Mouse (Mus musculus): ENCODE results near the gene Slc6a17.

The Slc6a17 gene

DNA sequence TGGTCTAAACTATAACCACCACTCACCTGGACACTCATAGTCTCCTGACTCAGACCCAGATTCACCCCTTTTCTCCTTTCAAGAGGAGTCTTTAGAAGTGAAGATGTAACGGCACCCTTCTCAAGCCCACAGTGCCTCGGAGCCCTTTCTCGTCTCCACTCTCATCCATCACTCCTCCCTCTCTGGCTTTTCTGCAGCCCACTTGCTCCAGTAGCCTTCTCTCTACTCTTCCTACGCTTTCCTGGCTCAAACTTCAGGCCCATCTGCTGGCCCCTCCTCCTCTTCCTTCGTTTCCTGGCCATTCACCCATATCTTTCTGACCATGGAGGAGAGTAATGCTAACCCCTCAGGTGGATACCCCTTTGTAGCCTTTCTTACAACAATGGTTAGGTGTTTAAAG is 3.1 kb upstream of the Slc6a17 start:
- DNase-seq = no peak

DNA sequence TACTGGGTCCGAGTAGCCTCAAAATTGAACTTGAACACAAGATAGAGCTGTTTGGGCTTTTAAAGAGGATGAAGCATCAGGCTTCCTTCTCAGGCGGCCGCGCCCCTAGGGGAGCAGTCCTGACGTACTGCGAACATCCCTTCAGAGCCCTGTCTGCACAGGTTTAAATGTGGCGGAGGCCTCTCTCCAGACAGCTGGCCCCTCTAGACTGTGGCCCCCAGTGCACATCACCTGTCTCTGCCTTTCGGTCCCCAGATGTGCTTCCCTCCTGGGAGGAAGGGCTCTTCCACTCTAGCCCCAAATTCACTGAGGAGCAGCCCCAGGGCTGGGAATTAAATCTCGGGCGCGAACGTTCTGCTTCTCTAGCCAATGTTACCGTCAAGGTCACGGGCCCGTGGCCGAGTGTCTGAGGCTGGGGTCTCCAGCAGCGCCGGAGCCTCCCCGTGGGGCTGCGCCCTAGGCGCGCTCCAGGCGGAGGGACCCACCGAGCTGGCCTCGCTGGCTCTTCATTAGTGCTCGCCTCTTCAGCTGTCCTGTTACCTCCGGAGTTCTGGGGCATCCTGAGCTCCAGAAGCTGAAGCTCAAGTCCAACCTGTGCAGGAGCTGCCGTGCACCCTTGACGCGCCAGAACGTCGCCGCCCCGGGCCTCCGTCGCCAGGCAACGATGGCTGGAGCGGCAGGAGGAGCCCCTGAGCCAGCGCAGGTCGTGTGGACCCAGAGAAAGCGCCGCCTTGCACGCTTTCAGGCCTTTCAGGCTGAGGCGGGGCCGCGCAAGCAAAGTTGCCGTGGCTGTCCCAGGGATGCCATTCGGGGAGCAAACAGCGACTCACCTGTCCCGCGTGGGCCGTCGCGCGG is 815 bp downstream of the Slc6a17 start:
- peak; percentile 75 for DNase-seq

DNA sequence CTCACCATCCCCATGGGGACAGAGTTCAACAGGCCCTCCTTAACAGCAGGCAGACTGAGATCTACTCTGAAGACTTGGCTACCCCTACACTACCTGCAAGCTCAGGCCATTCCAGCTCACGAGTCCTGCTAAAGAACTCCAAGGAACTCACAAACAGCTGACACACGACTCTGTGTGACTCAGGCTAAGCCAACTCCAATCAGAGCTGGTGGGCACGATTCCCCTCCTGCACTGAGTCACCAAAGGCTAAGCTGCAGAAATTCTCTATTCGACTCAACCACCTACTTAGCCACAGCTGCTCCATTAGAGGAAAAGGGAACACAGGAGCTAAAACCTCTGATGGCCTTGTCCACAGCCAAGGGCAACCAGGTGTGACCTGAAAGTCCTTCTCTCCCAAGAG is 1.8 kb downstream of the Slc6a17 start:
- DNase-seq = no peak

DNA sequence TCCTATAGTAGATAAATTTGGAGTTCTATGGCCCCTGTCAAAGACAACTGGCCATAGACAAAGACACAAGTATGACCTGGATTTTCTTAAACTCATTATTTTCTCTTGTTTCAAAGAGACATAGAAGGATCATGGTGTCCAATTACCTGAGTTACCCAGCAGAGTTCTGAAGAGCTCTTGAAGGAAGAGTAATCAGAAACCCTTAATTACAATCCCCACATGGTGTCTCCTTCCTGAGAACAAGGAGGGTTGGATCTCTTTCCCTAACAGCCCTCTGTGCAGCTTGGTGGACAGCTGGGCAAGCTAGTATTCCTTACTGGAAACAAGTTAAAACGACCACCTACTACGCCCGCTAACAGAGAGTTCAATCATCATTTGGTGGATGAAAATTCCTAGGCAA is 6.4 kb downstream of the Slc6a17 start:
- DNase-seq = no peak

DNA sequence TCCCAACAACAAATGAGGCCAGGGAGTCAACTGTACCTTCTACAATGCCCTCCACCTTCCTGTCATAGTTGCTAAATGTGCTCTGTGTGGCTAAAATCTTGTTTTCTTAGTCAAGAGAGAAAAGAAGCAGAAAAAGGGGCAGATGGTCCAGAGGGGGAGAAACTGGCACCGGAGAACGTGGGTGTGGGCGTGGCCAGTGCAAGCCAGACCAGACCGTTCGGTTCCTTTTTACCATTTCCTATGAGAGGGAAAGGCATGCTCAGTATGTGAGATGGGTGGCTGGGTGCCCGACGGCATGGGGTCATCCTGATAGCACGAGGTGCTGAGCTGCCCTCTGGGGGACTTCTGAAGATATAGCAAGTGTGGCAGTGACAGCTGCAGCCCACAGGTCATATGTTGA is 9.1 kb downstream of the Slc6a17 start:
- DNase-seq = peak; percentile 70

DNA sequence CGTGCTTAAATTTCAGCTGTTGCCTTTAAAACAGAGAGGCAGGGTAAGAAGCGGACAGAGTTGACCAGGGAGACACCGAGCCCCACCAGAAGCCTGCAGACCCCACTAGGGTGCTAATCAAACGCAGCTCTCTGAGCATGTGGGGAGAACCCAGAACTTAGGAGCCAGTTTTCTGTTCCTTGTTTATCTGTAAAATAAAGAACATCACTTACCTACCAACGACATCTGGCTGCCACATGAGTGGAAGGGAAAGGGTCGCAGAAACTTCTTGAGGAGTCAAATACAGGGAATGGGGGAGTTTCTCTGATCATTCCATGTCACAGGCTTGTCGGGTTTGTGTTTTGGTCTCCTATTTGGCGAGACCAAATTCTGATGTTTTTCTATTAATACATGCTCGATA is 9.9 kb downstream of the Slc6a17 start:
- DNase-seq = no peak

DNA sequence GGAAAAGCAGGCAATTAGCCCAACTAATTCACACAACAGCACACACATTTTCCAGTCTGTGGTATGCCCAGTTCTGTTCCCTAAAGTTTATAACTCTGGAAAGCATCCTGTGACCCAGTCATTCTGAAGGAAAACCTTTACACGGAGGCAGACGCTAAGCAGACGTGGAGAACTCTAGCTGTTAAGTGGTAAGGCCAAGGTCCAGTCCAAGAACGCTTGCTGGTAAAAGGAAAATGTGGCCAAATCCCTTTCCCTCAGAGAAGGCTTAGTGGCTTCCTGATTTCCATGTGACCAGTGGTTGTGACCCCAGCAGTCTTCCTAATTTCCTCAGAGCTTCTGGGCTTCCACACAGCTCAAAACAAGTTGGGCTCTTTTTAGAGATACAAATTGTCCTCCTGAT is 11.3 kb downstream of the Slc6a17 start:
- no peak for DNase-seq

DNA sequence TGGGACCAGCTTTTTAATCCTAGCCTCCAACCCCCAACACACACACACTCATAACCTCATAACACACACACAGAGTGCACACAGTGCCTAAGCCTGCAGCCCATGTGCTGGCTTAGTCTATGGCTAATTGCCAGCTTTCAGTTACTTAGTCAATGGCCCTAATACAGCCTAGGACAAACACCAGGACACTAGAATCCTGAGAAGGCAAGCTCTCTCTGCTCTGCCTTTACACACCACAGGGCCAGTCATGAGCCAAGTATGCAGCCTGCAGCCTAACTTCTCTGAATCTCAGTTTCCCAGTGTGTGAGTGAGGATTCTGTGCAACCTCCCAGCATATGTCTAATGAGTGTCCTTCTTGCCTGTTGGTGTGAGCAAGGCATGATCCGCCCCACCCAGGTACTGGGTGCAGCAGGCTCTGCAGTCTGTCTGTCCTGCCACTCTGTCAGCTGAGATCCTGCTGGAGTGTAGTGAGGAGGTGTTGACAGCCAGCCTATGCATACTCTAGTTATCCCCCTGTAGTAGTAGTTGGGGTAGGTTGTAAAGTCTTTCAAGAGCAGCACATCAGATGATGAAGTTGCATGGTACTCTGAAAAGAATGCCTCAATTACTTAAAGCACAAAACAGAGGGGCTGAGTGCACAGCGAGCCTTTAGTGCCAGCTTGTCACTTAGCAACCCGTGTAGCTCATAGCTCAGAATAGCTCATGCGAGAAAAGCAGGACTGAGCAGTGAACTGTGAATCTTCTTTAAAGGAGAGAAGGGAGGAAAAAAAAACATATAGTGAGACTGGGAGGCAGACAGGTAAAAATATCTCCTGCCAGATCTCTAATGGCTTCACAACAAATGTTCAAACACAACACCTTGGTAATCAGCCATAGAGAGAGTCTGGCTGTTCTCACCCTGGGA is 12.1 kb downstream of the Slc6a17 start:
- DNase-seq = no peak

DNA sequence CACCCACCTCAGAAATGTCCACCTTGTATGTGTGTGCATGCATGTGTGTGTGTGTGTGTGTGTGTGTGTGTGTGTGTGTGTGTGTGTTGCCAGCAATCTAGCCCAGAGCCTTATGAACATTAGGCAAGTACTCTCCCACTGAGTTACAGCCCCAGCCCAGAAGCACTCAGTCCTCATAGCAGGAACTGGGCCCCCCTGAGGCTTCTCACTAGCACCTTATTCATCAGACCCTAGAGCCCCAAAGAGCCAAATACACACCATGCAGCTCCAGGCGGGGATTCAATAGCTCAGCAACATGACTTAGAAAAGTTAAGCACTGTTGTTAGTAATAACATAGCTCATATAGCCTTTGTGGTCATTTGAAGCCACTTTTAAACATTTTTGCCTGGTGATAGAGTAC is 13.3 kb downstream of the Slc6a17 start:
- no peak for DNase-seq

DNA sequence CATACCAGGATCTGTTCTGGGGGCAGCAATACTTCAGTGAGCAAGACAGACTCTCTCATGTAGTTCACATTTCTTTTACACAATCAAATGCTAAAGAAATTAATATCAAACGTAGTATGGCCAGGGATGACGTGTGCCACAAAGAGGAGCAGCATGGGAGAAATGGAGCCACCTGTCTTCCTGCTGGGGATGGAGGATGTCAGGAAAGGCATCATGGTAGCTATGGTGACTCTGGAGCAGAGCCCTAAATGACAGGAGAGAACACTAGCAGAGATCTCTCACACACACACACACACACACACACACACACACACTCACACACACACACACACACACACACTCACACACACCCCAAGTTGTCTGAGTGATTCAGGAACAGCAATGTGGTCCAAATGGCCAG is 14.1 kb downstream of the Slc6a17 start:
- DNase-seq = no peak

DNA sequence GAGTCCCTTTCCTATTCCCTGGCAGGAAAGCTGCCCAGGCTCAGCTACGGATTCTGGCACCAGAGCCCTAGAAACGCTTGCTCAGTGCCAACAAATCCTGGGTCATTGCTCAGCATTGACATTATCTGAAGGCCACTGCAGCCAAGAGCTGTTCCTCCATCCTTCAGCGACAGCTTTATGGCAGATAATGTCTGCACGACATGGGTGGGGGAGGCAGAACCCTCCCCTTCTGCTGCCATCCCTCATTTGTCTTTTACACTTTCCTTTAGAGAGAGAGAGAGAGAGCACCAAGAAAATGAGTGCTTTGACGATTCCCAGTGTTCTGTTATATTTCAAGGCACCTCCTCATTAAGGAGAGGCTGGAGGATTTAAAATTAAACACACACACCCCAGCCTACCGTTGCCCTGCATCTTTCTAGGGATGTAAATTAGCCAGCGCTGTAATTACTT is 16.1 kb downstream of the Slc6a17 start:
- DNase-seq = peak; percentile 92

DNA sequence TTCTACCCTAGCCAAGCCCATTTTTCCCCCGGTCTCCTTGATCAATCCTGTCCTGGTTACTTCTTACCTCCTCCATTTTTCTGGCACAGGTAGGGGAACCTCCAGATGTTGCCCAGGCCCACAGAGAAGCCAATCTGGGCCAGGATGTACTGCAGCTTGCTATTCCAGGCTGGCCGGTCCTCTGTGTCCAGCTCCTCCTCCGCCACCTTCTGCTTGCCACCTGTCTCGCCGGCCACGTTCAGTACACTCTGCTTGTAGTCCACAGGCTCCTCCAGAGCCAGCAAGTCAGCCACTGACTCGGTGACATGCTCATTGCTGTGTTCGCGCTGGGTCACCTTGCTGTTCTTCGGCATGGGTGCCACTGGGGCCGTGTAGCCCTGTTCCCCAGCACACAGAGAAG is 17.5 kb downstream of the Slc6a17 start:
- peak; percentile 92 for DNase-seq

DNA sequence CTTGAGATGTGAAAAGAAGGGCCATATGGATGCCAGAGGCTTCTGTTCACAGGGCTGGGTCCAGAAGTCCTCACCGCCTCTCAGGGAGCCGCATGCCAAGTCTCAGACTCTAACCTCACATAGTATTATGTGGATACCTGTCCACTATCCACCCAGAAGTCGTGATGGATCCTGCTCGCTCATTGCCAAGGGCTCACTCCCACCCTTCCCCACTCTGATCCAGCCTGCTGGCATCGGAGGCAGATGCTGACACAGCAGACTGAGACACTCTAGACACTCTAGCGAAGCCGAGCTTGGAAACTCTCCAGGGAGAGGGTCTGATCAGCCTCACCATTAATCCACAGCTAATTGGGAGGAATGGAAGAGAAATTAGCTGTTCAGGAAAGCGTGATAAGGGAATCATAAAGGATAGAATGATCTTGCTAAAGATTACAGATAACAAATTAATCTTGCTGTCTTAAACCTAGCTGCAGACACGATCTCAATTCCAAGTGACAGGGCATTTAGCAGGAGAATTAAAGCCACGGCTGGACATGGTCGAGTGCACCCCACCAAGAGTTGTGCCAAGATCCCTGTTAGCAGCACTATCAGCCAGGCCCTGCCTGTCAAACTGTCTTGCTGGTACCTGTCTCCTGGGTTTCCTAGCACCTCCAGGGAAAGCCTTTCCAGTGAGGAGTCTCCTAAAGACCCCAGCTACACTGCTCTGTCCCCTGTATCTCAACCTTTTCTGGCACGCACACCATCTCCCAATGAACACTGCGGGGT is 21.6 kb downstream of the Slc6a17 start:
- DNase-seq = peak; percentile 63

DNA sequence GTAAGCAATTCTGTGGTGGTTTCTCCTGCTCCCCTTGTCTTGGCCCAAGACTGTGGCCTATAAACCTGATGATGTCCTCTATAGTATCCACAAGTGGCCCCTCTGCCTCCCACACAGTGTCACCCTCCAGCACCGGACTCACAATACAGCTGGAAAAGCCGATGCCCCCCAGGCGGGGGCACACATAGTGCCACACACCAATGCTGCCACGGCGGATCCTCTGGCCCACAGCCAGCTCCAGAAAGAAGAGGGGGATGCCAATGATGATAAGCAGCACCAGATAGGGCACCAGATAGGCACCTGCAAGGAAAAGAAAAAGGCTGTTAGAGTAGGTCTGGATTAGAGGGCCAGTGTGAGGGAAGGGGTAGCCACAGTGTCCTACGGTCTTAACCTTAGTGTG is 22.3 kb downstream of the Slc6a17 start:
- DNase-seq = peak; percentile 61

DNA sequence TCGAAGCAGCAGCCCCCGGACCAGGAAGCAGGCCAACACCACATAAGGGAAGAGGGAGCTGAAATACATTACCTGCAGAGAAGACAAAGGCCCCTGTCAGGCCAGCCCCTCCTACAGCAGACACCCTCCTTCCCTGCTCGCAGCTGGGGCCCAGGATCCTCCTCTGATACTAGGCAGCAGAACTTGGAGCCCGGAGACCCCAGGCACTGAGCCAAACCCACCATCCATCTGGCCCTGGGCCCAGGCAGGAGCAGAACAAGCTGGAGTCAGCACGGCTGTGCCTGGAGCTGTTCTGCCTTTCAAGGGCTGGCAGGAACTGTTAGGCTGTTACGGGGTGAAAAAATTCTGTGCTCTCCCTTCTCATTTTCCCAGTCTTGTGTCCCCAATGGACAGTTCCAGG is 26.4 kb downstream of the Slc6a17 start:
- DNase-seq = peak; percentile 82

DNA sequence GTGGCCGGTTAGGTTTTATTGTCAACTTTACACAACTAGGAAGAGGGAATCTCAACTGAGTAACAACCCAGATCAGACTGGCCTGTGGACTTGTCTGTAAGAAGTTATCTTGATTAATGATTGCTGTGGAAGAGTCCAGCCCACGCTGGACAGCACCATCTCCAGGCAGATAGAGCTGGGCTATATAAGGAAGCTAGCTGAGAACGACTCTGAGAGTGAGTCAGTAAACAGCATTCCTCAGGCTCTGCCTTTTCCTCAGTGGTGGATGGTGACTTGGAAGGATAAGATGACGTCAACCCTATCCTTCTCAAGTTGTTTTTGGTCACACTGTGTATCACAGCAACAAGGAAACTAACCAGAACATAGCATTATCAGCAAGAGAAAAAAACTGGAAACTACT is 29.2 kb downstream of the Slc6a17 start:
- no peak for DNase-seq

DNA sequence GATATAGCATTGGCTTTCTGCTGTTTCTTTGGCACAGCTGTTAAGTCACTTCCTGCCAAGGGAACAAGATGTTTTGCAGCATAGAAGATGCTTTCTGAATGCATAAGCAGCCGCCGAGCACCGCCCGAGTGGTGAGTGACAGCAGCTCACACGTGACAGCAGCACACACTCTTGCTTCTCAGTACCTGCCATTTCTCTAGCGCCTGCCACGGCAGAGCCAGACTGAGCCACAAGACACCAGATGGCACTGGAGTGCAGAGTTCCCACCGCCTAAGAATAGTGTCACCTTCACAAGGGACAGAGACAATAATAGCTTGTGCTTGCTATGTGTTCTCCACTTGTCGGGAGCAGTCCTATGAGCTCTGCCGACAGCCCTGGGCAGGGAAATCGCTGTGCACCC is 34.5 kb downstream of the Slc6a17 start:
- peak; percentile 89 for DNase-seq

DNA sequence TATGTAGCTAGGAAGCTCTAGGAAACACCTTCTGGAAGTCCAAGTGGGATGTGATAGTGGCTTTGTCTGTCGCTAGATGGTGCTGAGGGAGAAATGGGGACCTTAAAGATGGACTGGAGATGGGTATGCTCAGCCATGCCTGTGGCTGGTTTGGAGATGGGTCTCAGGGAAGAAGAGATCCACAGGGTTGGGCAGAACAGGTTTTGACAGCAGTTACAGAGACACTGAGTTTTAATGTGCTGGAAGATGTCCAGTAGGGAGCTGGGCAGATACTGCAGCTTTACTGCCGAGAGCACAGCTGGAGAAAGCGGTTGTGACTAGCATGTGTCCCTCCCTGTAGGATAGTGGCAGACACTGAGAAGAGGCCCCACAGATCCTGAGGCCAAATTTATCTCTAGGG is 37.2 kb downstream of the Slc6a17 start:
- no peak for DNase-seq

DNA sequence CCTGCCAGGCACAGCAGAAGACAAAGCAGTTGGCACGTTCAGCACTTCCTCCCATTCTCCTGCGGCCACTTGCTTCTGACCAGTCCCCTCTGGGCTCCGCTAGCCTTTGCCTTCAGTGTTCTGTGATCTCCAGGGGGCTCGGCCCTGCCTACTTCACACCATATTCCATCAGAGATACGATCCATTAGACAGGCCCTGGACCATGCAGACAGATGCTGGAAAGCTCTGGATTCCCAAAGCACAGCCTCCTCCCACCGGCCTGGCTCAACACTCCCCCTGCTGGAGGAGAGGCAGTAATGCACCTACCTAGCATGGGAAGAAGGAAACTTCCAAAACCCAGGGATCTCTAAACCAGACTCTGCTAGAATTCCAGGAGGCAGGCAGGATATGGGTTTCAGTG is 45.6 kb downstream of the Slc6a17 start:
- DNase-seq = peak; percentile 49

DNA sequence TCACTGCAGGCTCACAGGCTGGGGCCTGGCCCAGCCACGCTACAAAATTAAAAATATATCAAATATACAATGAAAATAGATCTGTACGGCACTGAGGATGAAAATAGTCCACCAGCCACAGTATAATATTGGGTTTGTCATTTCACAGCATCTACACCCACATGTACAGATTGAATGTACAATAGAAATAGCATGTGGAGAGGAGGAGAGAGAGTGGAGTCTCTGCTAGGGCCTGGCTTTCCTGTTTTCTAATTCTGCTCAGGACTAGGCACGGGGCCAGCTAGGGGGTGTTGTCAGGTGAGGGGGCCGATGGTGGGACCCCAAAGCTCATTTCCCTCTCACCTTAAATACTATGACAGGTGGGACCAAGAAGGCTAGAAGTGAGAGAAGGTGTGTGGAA is 48.8 kb downstream of the Slc6a17 start:
- no peak for DNase-seq

DNA sequence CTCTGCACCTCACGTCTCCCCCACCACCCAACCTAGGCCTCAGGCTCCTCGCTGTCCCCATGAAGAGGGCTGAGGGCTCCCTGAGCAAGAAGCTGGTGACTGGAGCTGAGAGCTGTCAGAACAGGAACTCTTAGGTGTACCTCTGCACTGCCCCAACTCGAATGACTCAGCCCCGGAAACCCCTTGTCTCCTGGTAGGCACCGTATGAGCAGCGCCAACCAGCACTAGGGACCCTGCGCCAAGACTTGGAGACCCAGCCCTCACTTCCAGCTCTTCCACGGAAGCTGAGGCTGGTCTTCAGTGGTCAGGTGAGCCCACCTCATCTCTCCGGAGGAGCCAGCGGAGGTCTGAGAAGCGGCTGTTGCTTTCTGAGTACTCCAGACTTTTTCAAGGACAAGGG is 49.7 kb downstream of the Slc6a17 start:
- DNase-seq = no peak

DNA sequence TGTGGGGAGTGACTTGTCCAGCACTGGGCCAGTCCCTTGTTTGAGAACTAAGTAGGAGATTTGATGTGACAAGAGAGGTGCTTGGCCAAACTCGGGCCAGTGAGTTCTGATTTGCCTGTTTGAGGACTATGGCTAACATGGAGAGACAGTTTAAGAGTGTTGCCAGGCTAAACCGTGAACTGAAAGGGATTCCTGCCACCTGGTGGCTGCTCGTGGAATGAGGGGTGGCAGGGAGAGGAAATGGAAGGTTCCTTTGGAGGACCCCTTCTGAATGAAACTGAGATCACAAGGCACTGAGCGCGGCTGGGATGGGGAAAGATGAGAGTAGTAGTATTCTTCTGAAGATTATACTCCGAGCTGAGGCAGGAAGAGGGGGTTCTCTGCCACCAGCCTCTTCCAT is 51.2 kb downstream of the Slc6a17 start:
- peak; percentile 63 for DNase-seq

DNA sequence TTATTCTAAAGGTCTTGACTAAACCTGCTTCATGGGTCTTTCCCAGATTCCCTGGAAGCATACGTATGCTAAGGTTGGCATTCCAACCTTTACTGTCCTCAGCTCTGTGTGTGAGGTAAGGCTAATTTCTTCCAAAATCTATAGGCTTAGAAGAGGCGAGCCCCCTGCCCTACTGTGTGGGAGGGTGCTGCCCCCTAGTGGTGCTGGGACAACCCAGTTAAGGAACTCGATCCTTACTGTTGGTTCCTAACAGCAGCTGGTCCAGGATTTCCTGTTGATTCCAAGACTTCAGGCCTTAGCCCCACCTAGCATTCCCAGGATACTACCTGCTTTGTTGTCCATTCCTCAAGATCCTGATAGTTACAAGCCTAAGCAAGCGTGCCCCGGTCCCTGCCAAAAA is 55.7 kb downstream of the Slc6a17 start:
- DNase-seq = peak; percentile 76
